Mouse (Mus musculus) embryonic facial prominence, embryonic 13.5 days (tissue): ENCODE results near the gene Agtpbp1. TPM values are rescaled to one million over a fixed set of nuclear protein-coding genes. Genes with fewer than 3 reads are reported as not detected.

Experiments
- ATAC-seq: fragments of 200-750 bp; cut with Nextera tagmentation; 2 replicates; pipeline ENCODE4 v1.8.0; 2017; ENCODE audit warnings: low read depth; ENCODE audit not compliant: insufficient number of reproducible peaks, insufficient read depth, low FRiP score, low TSS enrichment
- H3K27ac ChIP-seq: fragments of 300-500 bp; sonication (generic); 2 replicates; pipeline ENCODE4 v1.5.1; 2015; ENCODE audit warnings: moderate library complexity, mild to moderate bottlenecking, inconsistent platforms
- H3K27me3 ChIP-seq: fragments of 300-500 bp; sonication (generic); 2 replicates; pipeline ENCODE4 v1.6.1; 2015; ENCODE audit warnings: mild to moderate bottlenecking, inconsistent platforms
- H3K36me3 ChIP-seq: fragments of 300-500 bp; sonication (generic); 2 replicates; pipeline ENCODE4 v1.6.1; 2015; ENCODE audit warnings: mild to moderate bottlenecking, inconsistent platforms
- H3K4me1 ChIP-seq: fragments of 300-500 bp; sonication (generic); 2 replicates; pipeline ENCODE4 v1.6.1; 2015; ENCODE audit warnings: inconsistent platforms
- H3K4me2 ChIP-seq: fragments of 300-500 bp; sonication (generic); 2 replicates; pipeline ENCODE4 v1.6.1; 2015; ENCODE audit warnings: moderate library complexity, mild to moderate bottlenecking, inconsistent platforms
- H3K4me3 ChIP-seq: fragments of 300-500 bp; sonication (generic); 2 replicates; pipeline ENCODE4 v1.5.1; 2015; ENCODE audit warnings: mild to moderate bottlenecking, inconsistent platforms
- H3K9ac ChIP-seq: fragments of 300-500 bp; sonication (generic); 2 replicates; pipeline ENCODE4 v1.6.1; 2015; ENCODE audit warnings: mild to moderate bottlenecking, inconsistent platforms
- H3K9me3 ChIP-seq: fragments of 300-500 bp; sonication (generic); 2 replicates; pipeline ENCODE4 v1.6.1; 2016; ENCODE audit warnings: inconsistent platforms
- WGBS: fragments of 180-500 bp; shearing (Covaris S2); methylation state at CpG from one replicate; pipeline ENCODE4 v1.1.7; 2015; ENCODE audit warnings: mixed read lengths; 5-methylcytosine and 5-hydroxymethylcytosine counted together
- polyA plus RNA-seq: library from polyadenylated mRNA; unstranded; fragments of >200 nt; fragmentation: Nextera tagmentation; extraction: Ambion mirVana; gene quantifications from 2 replicates; pipeline ENCODE4 v1.2.1, GENCODE M21; 2015

The Agtpbp1 gene
- polyA plus RNA-seq, 1 experiment from 2014 or later = 17.6 TPM

DNA sequence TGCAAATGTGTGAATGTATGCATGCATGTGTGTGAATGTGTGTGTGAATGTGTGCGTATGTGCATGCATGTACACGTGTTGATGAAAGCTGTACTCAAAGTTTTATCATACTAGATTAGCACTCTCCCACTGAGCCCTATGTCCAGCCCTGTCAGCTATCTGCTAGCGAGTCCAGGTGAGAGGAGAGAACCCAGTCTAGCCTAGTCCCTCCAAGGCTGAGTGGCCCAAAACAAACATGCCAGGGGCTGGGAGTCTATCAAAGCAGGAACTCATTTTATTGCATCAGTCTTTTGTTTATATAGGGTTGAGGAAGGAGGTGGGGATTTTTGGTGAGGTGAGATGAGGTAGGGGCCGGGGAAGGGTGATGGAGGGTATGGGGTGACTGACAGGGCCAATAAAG, 172.4 kb downstream of the Agtpbp1 start:
- H3K4me2 ChIP-seq = no peak overlapping the region
- 93% methylated on average over 4 of the region's 4 CpGs for WGBS
- H3K4me1 ChIP-seq = no peaks in the 10 kb centered on the region
- H3K27ac ChIP-seq = no peak overlapping the region
- H3K9ac ChIP-seq = no peak overlapping the region
- ATAC-seq = no peak
- H3K27me3 ChIP-seq = no peaks in the 10 kb centered on the region
- no peak overlapping the region for H3K4me3 ChIP-seq
- no peaks in the 10 kb centered on the region for H3K36me3 ChIP-seq
- no peaks in the 10 kb centered on the region for H3K9me3 ChIP-seq

DNA sequence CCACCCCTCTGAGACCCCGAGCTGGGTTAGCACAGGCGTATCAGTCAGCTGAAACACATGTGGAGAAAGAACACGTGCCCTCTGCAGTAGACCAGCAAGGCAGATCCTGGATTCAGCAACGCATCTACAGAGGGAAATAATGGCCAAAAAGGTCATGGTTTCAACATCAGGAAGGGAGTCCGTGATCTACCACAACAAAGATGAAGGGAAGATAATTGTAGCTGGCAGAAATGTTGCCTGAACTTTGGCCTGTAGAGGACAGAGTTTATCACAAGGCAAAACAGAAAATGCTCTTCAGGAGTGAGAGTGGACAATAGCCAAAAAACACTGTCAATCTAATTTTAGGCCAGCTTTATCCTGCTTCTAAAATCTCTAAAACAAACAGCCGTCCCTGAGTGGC, 177.8 kb downstream of the Agtpbp1 start:
- Histone ChIP-seq H3K9ac (no peak overlapping the region), H3K9me3 (no peaks in the 10 kb centered on the region; the same call in 1 of the 2 replicates), H3K4me3 (no peak overlapping the region), H3K27ac (no peak overlapping the region), H3K36me3 (no peaks in the 10 kb centered on the region), H3K4me2 (no peak overlapping the region), H3K4me1 (no peaks in the 10 kb centered on the region), H3K27me3 (no peaks in the 10 kb centered on the region)
- no peak for ATAC-seq
- 82% methylated on average over 6 of the region's 6 CpGs for WGBS

- Histone ChIP-seq H3K36me3 (no peaks in the 10 kb centered on the region), H3K9me3 (no peaks in the 10 kb centered on the region; the same call in 1 of the 2 replicates), H3K27me3 (no peaks in the 10 kb centered on the region), H3K4me1 (no peaks in the 10 kb centered on the region), H3K4me2 (no peak overlapping the region), H3K27ac (no peak overlapping the region), H3K9ac (no peak overlapping the region), H3K4me3 (no peak overlapping the region)
- no peak for ATAC-seq
- WGBS = 86% methylated on average over 14 of the region's 14 CpGs
Observed at GRCm38 (mm10) chr13:59402026-59402775, 182.8 kb downstream of the Agtpbp1 start.

DNA sequence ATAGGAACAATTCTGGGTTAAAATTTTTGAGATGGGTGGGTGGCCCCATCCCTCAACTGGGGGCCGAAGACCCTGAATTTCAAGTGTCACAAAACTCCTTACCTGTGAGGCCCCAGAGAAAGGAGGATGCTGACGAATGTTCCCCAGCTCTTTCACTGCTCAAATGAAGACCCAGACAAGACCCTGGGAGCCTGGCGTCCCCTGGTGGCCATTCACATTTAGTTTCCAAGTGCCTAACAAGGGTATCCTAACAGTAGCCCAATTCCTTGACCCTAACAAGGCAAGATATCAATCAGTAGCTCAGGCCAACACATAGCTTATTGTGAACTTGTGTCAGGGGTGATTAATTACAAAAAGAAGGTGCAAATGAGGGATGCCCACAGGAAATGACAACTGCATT, 187.5 kb downstream of the Agtpbp1 start:
- 30% methylated on average over 3 of the region's 3 CpGs for WGBS
- Histone ChIP-seq H3K36me3 (no peaks in the 10 kb centered on the region), H3K4me2 (no peak overlapping the region)

More for the DNA sequence above, 187.5 kb downstream of the Agtpbp1 start:
- H3K27me3 ChIP-seq = no peaks in the 10 kb centered on the region
- no peak overlapping the region for H3K27ac ChIP-seq
- H3K9me3 ChIP-seq = no peaks in the 10 kb centered on the region
- no peaks in the 10 kb centered on the region for H3K4me1 ChIP-seq
- H3K4me3 ChIP-seq = no peak overlapping the region
- H3K9ac ChIP-seq = no peak overlapping the region
- ATAC-seq = no peak

Other genes with a start within 250 kb of the Agtpbp1 start
- gene Naa35, start within 50 bp of the Agtpbp1 start, polyA plus RNA-seq = 112 and 120 TPM in 2 replicates
- gene Golm1, start 90.6 kb upstream of the Agtpbp1 start, polyA plus RNA-seq = 44.7 and 46.0 TPM in 2 replicates
- not detected in 2 replicates for gene 4921517D22Rik, start 108.9 kb upstream of the Agtpbp1 start, polyA plus RNA-seq
- gene Spata31d1a, start 125.1 kb upstream of the Agtpbp1 start, polyA plus RNA-seq = 0.04 and 0.20 TPM in 2 replicates
- gene Spata31d1b, start 127.1 kb upstream of the Agtpbp1 start, polyA plus RNA-seq = not detected in 2 replicates
- not detected in 2 replicates for gene Spata31d1d, start 146.5 kb upstream of the Agtpbp1 start, polyA plus RNA-seq
- gene 1700014D04Rik, start 161.5 kb upstream of the Agtpbp1 start, polyA plus RNA-seq = not detected in 2 replicates
- 115 and 116 TPM in 2 replicates for gene Isca1, start 184.6 kb upstream of the Agtpbp1 start, polyA plus RNA-seq
- not detected in 2 replicates for gene Gm49354, start 197.0 kb upstream of the Agtpbp1 start, polyA plus RNA-seq
- 51.8 and 54.2 TPM in 2 replicates for gene Tut7, start 237.9 kb upstream of the Agtpbp1 start, polyA plus RNA-seq